ENCODE assay signal across 8 mouse cellular contexts in genomic region chr4:54966161-54966806, GRCm38 (mm10). TPM values are rescaled to one million over a fixed set of nuclear protein-coding genes. Genes with fewer than 3 reads are reported as not detected.
A peak's percentile ranks its signal among the peaks of the same experiment; 100 is the strongest.
DNase-seq lines count a peak whose midpoint lies in the region; ATAC-seq and TF ChIP-seq lines count a peak whose summit lies in the region.

No protein-coding gene starts in this region.

- no peak overlapping the region for H3K27ac ChIP-seq in cortical plate, adult 2 months (ENCODE audit: insufficient read depth, low read length)
- peak overlapping the region; percentile 48 to 75 for H3K27ac ChIP-seq in heart, embryonic 14.5 days (replicated peaks in 1 of 2; ENCODE audit: control insufficient read depth in 1 of 2, insufficient read depth in 1 of 2, low read depth in 2 of 2, low read length in 2 of 2)

- 0 out of 2 replicates have a peak, but pooled peaks have one; percentile 8 for TF ChIP-seq POLR2A in cortical plate, adult 2 months (IDR thresholded peaks at IDR 0.05; ENCODE audit: extremely low read depth, insufficient read depth, low read length)
- peak; percentile 75; the same call in 1 of the 2 replicates for TF ChIP-seq POLR2A in lung, adult 2 months (IDR thresholded peaks at IDR 0.05; ENCODE audit: borderline replicate concordance, extremely low read depth, low read depth, low read length)

- no peaks in the 10 kb centered on the region for H3K9me3 ChIP-seq in heart, embryonic 14.5 days (ENCODE audit: control insufficient read depth, low read length)

- DNase-seq in layer of hippocampus, adult 18-20 months (ENCODE audit: low spot score in 2 of 2) = peak; percentile 58 to 75
- DNase-seq in layer of hippocampus, postnatal 10 days (ENCODE audit: low spot score in 2 of 2) = no peak
- DNase-seq in kidney, postnatal 10 days = peak; percentile 81
- DNase-seq in lung, adult 2 months = no peak
- peak; percentile 63 for DNase-seq in skeletal muscle tissue, adult 2 months (ENCODE audit: low read depth, low spot score)
- DNase-seq in spleen, postnatal 4 days (ENCODE audit: low spot score in 2 of 2) = no peak

- 0 out of 2 replicates have a peak overlapping the region, but pooled peaks have one; percentile 3 for H3K9ac ChIP-seq in heart, embryonic 14.5 days (ENCODE audit: low read length)

- H3K4me1 ChIP-seq in cortical plate, adult 2 months (ENCODE audit: control insufficient read depth, insufficient read depth, low read length) = peaks cover 7% of the 10 kb centered on the region
- peaks cover 25 to 41% of the 10 kb centered on the region in 2 experiments for H3K4me1 ChIP-seq in heart, embryonic 14.5 days (ENCODE audit: control insufficient read depth in 2 of 2, insufficient read depth in 2 of 2, low read length in 2 of 2)
- H3K4me1 ChIP-seq in lung, adult 2 months (ENCODE audit: control insufficient read depth, insufficient read depth, low read length) = peaks cover 5% of the 10 kb centered on the region

- 16% methylated on average over 17 of the region's 17 CpGs for WGBS in heart, embryonic 14.5 days
- whole genome bisulfite sequencing in lung, adult 2 months = 21% methylated on average over 17 of the region's 17 CpGs

- TF ChIP-seq CTCF in cortical plate, adult 2 months (IDR thresholded peaks at IDR 0.05; ENCODE audit: extremely low read depth, insufficient read depth, low read length) = no peak
- TF ChIP-seq CTCF in lung, adult 2 months (IDR thresholded peaks at IDR 0.05; ENCODE audit: insufficient read depth, low read length) = no peak

- ATAC-seq in heart, embryonic 14.5 days (ENCODE audit: insufficient number of reproducible peaks, insufficient read depth, low FRiP score, low read depth) = peak; percentile 74

- peak overlapping the region; percentile 57 for H3K4me2 ChIP-seq in heart, embryonic 14.5 days (ENCODE audit: low read length)

- peak overlapping the region; percentile 5 for H3K4me3 ChIP-seq in cortical plate, adult 2 months (ENCODE audit: insufficient read depth, low read length)
- 0 out of 4 replicates have a peak overlapping the region, but pooled peaks of 1 of the 2 experiments have one; percentile 6 for H3K4me3 ChIP-seq in heart, embryonic 14.5 days (ENCODE audit: control insufficient read depth in 1 of 2, insufficient read depth in 1 of 2, low read depth in 1 of 2, low read length in 2 of 2)
- peak overlapping the region; percentile 63 for H3K4me3 ChIP-seq in lung, adult 2 months (replicated peaks; ENCODE audit: extremely low read depth, low read depth, low read length)

- H3K36me3 ChIP-seq in heart, embryonic 14.5 days (ENCODE audit: control insufficient read depth, insufficient read depth, low read length) = peaks cover 4% of the 10 kb centered on the region; the same call in 1 of the 2 replicates

- no peaks in the 10 kb centered on the region for H3K27me3 ChIP-seq in heart, embryonic 14.5 days (ENCODE audit: control insufficient read depth, insufficient read depth, low read length)

RNA-seq across cellular contexts. Expression of gene Zfp462, which starts 21.4 kb away (rescaled TPM):
- total RNA-seq in layer of hippocampus, adult 18-20 months (2021) = 10 to 100 TPM; 64.8 to 77.5 TPM
- total RNA-seq in layer of hippocampus, postnatal 10 days (2021) = 10 to 100 TPM; 60.9 to 68.6 TPM
- 16.0 and 16.6 TPM in 2 replicates for polyA plus RNA-seq in cortical plate, adult 2 months (2012; rRNA removed)
- polyA plus RNA-seq in heart, embryonic 14.5 days (2014; fragmentation: Nextera tagmentation; extraction: Ambion mirVana) = 1.7 and 3.7 TPM in 2 replicates
- polyA plus RNA-seq in lung, adult 2 months (2012; rRNA removed) = 8.4 and 10.2 TPM in 2 replicates

Comparison
In these comparisons a context has a peak if more than half of its experiments do, and no peak if none do; other contexts are left out.
1. DNase-seq: peak in layer of hippocampus, adult 18-20 months (2 of 2), kidney, postnatal 10 days (single experiment) and skeletal muscle tissue, adult 2 months (single experiment); none in layer of hippocampus, postnatal 10 days (0 of 2), lung, adult 2 months (single experiment) and spleen, postnatal 4 days (0 of 2).